Mouse (Mus musculus): ENCODE measurements at regions not wholly inside any gene's neighbourhood (a gene's known extent, or its start where the extent isn't known, plus 50 kb on each side); places are given as distances from the start of the nearest gene placed in this dataset.
"Not testable (repeated sequence)": the region's sequence is repeated elsewhere in the genome, so short reads cannot be mapped to it uniquely, and the experiment has no call there.

DNA sequence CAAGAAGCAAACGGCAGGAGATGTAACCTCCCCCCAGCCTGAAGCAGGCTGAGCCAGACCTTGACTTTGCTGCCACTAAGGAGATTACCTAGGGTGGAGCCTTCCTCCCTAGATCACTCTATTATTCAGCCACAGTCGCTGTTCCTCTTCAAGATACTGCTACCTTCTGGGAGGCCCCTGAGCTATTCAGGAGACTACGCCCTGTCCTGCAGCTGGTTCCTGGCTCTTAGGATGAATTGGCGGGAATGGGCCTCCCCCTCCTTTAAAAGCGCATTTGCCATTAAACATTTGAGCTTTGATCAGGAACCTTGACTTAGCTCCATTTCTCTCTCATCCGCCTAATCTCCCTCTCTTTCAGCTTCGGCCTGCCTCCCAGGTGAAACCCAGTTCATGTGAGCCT is 331.8 kb upstream of the Zfp703 start:
- H3K4me3 ChIP-seq (replicated peaks); ATAC-seq (replicated peaks; ENCODE audit: low FRiP score); H3K36me3 ChIP-seq; H3K9me3 ChIP-seq (replicated peaks); H3K27ac ChIP-seq; H3K9ac ChIP-seq; H3K4me2 ChIP-seq: not testable (repeated sequence)
- WGBS, result 53% methylated on average over 7 of the region's 7 CpGs
- Histone ChIP-seq H3K4me1 (peaks cover 10% of the 10 kb centered on the region; the same call in 1 of the 2 replicates), H3K27me3 (peaks cover 10% of the 10 kb centered on the region; the same call in 1 of the 2 replicates)

- WGBS, result 23% methylated on average over 1 of the region's 1 CpGs
- Histone ChIP-seq H3K4me2 (no peak overlapping the region), H3K27me3 (peaks cover 40% of the 10 kb centered on the region), H3K9me3 (replicated peaks) (no peaks in the 10 kb centered on the region), H3K36me3 (no peaks in the 10 kb centered on the region), H3K4me3 (replicated peaks) (no peak overlapping the region), H3K9ac (no peak overlapping the region), H3K4me1 (peaks cover 10% of the 10 kb centered on the region; the same call in 1 of the 2 replicates), H3K27ac (no peak overlapping the region)
- no peak for ATAC-seq (replicated peaks; ENCODE audit: low FRiP score)
Observed at GRCm38 (mm10) chr8:26650287-26650686, 326.8 kb upstream of the Zfp703 start.

DNA sequence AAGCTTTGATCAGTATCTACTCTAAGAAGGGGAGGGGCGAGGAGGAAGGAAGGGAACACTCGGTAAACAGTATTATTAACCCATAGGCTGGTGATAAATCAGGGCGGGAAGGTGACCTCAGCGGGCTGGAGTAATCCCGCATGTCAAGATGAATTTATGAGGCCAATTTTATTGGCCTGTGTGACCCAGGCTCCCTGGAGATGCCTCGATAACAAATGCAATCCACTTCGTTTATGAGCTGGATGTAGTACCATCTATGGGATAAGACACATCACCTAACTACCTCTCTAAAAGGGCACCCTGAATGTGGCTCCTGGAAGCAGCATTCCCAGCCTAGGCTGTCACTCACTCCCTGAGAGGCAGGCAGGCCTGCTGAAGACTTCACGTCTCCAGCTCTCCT is 321.2 kb upstream of the Zfp703 start:
- Histone ChIP-seq H3K4me2 (no peak overlapping the region), H3K9ac (no peak overlapping the region), H3K9me3 (replicated peaks) (no peaks in the 10 kb centered on the region), H3K27ac (no peak overlapping the region), H3K4me3 (replicated peaks) (no peak overlapping the region), H3K27me3 (peaks cover 62% of the 10 kb centered on the region), H3K36me3 (no peaks in the 10 kb centered on the region), H3K4me1 (peaks cover 16% of the 10 kb centered on the region)
- WGBS, result 4% methylated on average over 8 of the region's 8 CpGs
- ATAC-seq (replicated peaks; ENCODE audit: low FRiP score), result no peak

DNA sequence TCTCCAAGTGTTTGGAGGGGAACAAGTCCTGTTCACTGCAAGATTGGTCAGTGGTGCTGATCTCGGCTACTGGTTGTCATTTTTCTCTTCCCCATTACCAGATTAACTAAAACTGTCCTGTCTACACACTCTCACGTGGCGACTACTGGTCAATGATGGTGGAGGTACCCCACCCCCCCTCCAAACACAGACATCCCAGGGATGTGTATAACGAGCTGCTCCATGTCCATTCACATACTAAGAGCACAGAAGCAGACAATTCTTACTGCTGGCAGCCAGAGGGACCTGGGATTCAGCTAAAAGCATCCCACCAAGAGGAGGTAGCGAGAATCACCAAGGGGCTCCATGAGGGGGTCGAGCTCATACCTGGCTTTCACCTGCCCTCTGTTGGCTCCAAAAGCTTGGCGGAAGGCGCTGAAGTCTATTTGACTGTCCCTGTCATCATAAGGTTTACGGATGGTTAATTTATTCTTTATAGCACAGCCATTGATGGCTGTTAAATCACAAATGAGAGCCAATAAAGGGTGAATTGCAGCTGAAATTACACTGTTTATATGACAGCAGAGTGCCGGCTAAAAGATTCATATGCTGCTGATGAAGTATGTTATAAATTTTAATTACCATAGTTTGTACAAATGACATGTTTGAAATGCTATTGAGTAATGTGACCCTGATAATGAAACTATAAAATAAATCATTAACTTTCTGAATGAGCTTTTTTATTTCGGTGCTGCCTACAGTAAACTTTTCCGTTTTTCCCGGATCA is 320.6 kb upstream of the Zfp703 start:
- no peak overlapping the region for H3K4me3 ChIP-seq (replicated peaks)
- H3K9ac ChIP-seq, result no peak overlapping the region
- no peak for ATAC-seq (replicated peaks; ENCODE audit: low FRiP score)
- H3K9me3 ChIP-seq (replicated peaks), result no peaks in the 10 kb centered on the region
- H3K27ac ChIP-seq, result no peak overlapping the region
- no peaks in the 10 kb centered on the region for H3K36me3 ChIP-seq
- H3K4me1 ChIP-seq, result peaks cover 16% of the 10 kb centered on the region
- H3K4me2 ChIP-seq, result no peak overlapping the region
- peaks cover 64% of the 10 kb centered on the region for H3K27me3 ChIP-seq
- 22% methylated on average over 13 of the region's 13 CpGs for WGBS

DNA sequence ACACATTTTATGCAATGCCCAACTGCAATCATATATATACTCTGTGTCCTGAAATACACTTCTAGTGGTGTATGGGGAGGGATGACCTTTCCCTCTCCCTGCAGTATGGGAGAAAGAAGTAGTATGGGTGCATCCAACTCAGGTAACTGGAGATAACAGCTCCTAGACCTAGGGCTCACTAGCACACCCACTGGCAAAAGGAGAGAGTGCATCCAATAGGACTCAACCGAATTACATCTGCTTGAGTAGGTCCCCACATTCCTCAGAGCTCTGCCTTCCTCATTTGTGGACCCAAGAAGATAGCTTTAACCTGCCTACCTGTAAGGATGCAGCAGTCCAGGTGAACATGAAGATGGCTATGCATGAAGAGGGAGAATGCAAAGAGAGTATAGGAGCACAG is 317.7 kb upstream of the Zfp703 start:
- ATAC-seq (replicated peaks; ENCODE audit: low FRiP score), result no peak

DNA sequence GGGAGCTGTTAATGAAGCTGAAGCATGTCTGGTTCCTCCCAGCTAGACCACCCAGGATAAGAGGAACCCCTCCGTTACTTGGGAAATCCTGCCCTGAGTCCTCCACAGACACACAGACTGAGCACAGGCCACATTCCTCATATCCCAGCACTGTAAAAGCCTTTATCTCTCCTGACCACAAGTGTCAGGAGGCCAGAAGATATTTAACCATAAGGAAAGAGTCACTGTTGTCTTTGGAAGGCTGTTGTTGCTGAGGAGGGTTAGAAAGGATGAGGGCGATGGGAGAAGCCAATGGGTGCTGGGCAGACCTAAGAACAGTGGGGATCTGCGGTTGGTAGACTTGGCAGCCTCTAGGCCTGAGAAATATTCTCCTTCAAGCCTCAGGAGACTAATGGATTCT is 307.6 kb upstream of the Zfp703 start:
- no peak overlapping the region for H3K27ac ChIP-seq

More for the DNA sequence above, 317.7 kb upstream of the Zfp703 start:
- Histone ChIP-seq H3K4me1 (peaks cover 16% of the 10 kb centered on the region), H3K4me3 (replicated peaks) (no peak overlapping the region), H3K9me3 (replicated peaks) (no peaks in the 10 kb centered on the region), H3K4me2 (no peak overlapping the region), H3K9ac (no peak overlapping the region), H3K36me3 (no peaks in the 10 kb centered on the region), H3K27me3 (peaks cover 55% of the 10 kb centered on the region), H3K27ac (no peak overlapping the region)
- WGBS, result 58% methylated on average over 1 of the region's 1 CpGs

GRCm38 (mm10) chr8:26672486-26673395 is 304.4 kb upstream of the Zfp703 start:
- H3K4me3 ChIP-seq (replicated peaks), result no peak overlapping the region
- H3K27me3 ChIP-seq, result peaks cover 49% of the 10 kb centered on the region
- 14% methylated on average over 9 of the region's 9 CpGs for WGBS
- peaks cover 27% of the 10 kb centered on the region for H3K4me1 ChIP-seq
- H3K36me3 ChIP-seq, result no peaks in the 10 kb centered on the region
- ATAC-seq (replicated peaks; ENCODE audit: low FRiP score), result peak; percentile 87
- no peak overlapping the region for H3K9ac ChIP-seq
- no peaks in the 10 kb centered on the region for H3K9me3 ChIP-seq (replicated peaks)
- H3K27ac ChIP-seq, result peak overlapping the region; percentile 39; the same call in 1 of the 2 replicates
- no peak overlapping the region for H3K4me2 ChIP-seq

More for the DNA sequence above, 307.6 kb upstream of the Zfp703 start:
- no peak for ATAC-seq (replicated peaks; ENCODE audit: low FRiP score)
- Histone ChIP-seq H3K36me3 (no peaks in the 10 kb centered on the region), H3K9me3 (replicated peaks) (no peaks in the 10 kb centered on the region), H3K4me2 (no peak overlapping the region), H3K4me3 (replicated peaks) (no peak overlapping the region), H3K9ac (no peak overlapping the region), H3K4me1 (peaks cover 22% of the 10 kb centered on the region), H3K27me3 (peaks cover 47% of the 10 kb centered on the region)
- WGBS, result 88% methylated on average over 3 of the region's 3 CpGs

DNA sequence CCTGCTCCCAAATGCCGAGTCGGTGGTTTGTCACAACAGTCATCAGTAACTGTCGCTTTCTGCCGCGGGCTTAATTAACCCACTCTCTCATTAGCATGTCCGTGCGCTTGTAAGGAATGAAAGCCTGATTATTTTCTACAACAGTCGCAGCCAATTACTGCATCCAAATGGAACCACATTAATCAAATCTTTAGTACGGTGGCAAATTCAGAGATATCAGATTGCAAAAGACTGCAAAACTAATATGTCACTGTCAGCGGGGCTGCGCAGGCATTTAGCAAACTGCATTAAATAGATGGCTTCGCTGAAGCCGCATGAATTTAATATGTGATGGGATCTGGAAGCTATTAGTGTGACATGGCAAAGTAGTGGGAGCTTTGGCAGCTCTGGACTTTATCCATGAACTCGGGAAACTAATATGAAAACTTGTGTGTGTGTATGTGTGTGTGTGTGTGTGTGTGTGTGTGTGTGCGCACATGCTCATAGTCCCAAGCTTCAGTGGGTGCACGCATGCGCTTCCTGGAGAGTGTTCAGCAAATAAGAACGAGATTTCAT is 299.5 kb upstream of the Zfp703 start:
- Histone ChIP-seq H3K4me3 (replicated peaks) (no peak overlapping the region), H3K4me2 (peak overlapping the region; percentile 17; the same call in 1 of the 2 replicates), H3K4me1 (peaks cover 25% of the 10 kb centered on the region), H3K27ac (no peak overlapping the region), H3K27me3 (peaks cover 69% of the 10 kb centered on the region), H3K36me3 (no peaks in the 10 kb centered on the region), H3K9me3 (replicated peaks) (no peaks in the 10 kb centered on the region), H3K9ac (no peak overlapping the region)
- 35% methylated on average over 18 of the region's 18 CpGs for WGBS
- ATAC-seq (replicated peaks; ENCODE audit: low FRiP score), result no peak

DNA sequence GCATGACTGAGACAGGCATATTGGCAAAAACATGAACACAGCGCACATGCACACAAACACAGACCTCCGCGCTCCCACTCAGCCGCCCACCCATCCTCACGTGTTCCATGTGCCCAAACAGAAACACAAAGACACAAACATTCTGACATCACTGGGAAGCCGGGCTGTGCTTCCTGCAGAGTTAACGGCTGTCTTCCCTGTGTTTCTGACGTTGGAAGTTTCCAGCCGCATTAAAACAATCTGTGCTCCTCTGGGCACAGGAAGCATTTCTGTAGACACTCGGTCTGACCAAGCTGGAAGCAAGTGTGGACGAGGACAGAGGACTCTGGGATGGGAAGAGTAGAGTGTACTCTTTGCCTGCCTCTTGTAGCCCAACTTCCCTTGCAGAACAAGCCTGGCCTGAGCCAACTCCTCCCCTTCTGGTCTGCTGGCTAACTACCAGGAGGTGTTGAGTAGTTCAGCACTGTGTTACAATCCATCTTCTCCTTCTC is 296.2 kb upstream of the Zfp703 start:
- peaks cover 54% of the 10 kb centered on the region for H3K27me3 ChIP-seq
- no peak overlapping the region for H3K4me2 ChIP-seq
- 69% methylated on average over 11 of the region's 11 CpGs for WGBS
- no peak overlapping the region for H3K4me3 ChIP-seq (replicated peaks)
- H3K9ac ChIP-seq, result no peak overlapping the region
- H3K9me3 ChIP-seq (replicated peaks), result no peaks in the 10 kb centered on the region
- no peaks in the 10 kb centered on the region for H3K36me3 ChIP-seq
- no peak for ATAC-seq (replicated peaks; ENCODE audit: low FRiP score)
- H3K4me1 ChIP-seq, result peaks cover 7% of the 10 kb centered on the region
- no peak overlapping the region for H3K27ac ChIP-seq

GRCm38 (mm10) chr8:26687146-26687545 is 290.0 kb upstream of the Zfp703 start:
- Histone ChIP-seq H3K36me3 (no peaks in the 10 kb centered on the region), H3K4me3 (replicated peaks) (no peak overlapping the region), H3K9me3 (replicated peaks) (no peaks in the 10 kb centered on the region), H3K4me1 (peaks cover 27% of the 10 kb centered on the region), H3K27me3 (peaks cover 50% of the 10 kb centered on the region), H3K4me2 (no peak overlapping the region), H3K9ac (no peak overlapping the region), H3K27ac (no peak overlapping the region)
- no peak for ATAC-seq (replicated peaks; ENCODE audit: low FRiP score)

GRCm38 (mm10) chr8:26688035-26688434 is 289.1 kb upstream of the Zfp703 start:
- WGBS, result 44% methylated on average over 4 of the region's 4 CpGs
- H3K4me2 ChIP-seq, result no peak overlapping the region
- no peak for ATAC-seq (replicated peaks; ENCODE audit: low FRiP score)
- H3K27me3 ChIP-seq, result peaks cover 50% of the 10 kb centered on the region
- H3K9me3 ChIP-seq (replicated peaks), result no peaks in the 10 kb centered on the region
- H3K4me3 ChIP-seq (replicated peaks), result no peak overlapping the region
- peaks cover 27% of the 10 kb centered on the region for H3K4me1 ChIP-seq
- no peak overlapping the region for H3K27ac ChIP-seq
- H3K9ac ChIP-seq, result no peak overlapping the region
- H3K36me3 ChIP-seq, result no peaks in the 10 kb centered on the region

All from kidney, embryonic 15.5 days (tissue).